In genomic region chr17:7868631-7869030, GRCm38 (mm10) we compare ENCODE assay signal across 9 mouse cellular contexts. TPM values are rescaled to one million over a fixed set of nuclear protein-coding genes. Genes with fewer than 3 reads are reported as not detected.
A peak's percentile ranks its signal among the peaks of the same experiment; 100 is the strongest.
DNase-seq lines count a peak whose midpoint lies in the region; ATAC-seq and TF ChIP-seq lines count a peak whose summit lies in the region.
"Had no signal": no experiment of that assay in that cellular context is flagged by ENCODE, and none has a peak within 500 bp of the region (broad histone marks: within the 10 kb centered on the region; RNA-seq: fewer than 3 reads in every experiment).

No protein-coding gene starts in this region.

- no peak for TF ChIP-seq POLR2A in small intestine, adult 2 months (IDR thresholded peaks at IDR 0.05; ENCODE audit: low read depth, low read length)

- H3K36me3 ChIP-seq in embryonic facial prominence, embryonic 14.5 days (ENCODE audit: control insufficient read depth, insufficient read depth, low read length) = no peaks in the 10 kb centered on the region
- no peaks in the 10 kb centered on the region for H3K36me3 ChIP-seq in small intestine, adult 2 months (ENCODE audit: control insufficient read depth, insufficient read depth, low read length)
- H3K36me3 ChIP-seq: neural tube, embryonic 12.5 days had no signal

- peak; percentile 74; the same call in 1 of the 2 replicates for TF ChIP-seq CTCF in small intestine, adult 2 months (IDR thresholded peaks at IDR 0.05; ENCODE audit: extremely low read depth, insufficient read length, insufficient replicate concordance, low read depth, low read length)

- H3K27me3 ChIP-seq in embryonic facial prominence, embryonic 14.5 days (replicated peaks; ENCODE audit: control insufficient read depth, insufficient read depth, low read length) = no peaks in the 10 kb centered on the region
- H3K27me3 ChIP-seq in small intestine, adult 2 months (ENCODE audit: control insufficient read depth, insufficient read depth, low read length) = no peaks in the 10 kb centered on the region
- H3K27me3 ChIP-seq: neural tube, embryonic 12.5 days had no signal

- H3K4me2 ChIP-seq in embryonic facial prominence, embryonic 14.5 days (ENCODE audit: low read depth, low read length) = no peak overlapping the region
- H3K4me2 ChIP-seq: neural tube, embryonic 12.5 days had no signal

- no peak overlapping the region for H3K4me3 ChIP-seq in embryonic facial prominence, embryonic 14.5 days (ENCODE audit: low read depth, low read length)
- no peak overlapping the region for H3K4me3 ChIP-seq in small intestine, adult 2 months (ENCODE audit: low read depth, low read length)
- H3K4me3 ChIP-seq: neural tube, embryonic 12.5 days had no signal

- H3K4me1 ChIP-seq in embryonic facial prominence, embryonic 14.5 days (ENCODE audit: control insufficient read depth, insufficient read depth, low read length) = no peaks in the 10 kb centered on the region
- H3K4me1 ChIP-seq in small intestine, adult 2 months (ENCODE audit: control insufficient read depth, insufficient read depth, insufficient read length, low read length) = no peaks in the 10 kb centered on the region
- H3K4me1 ChIP-seq: neural tube, embryonic 12.5 days had no signal

- peak; percentile 77 for DNase-seq in ES-CJ7 (ENCODE audit: low read depth, low spot score)
- peak; percentile 83 for DNase-seq in adrenal gland, postnatal 10 days
- peak; percentile 85 for DNase-seq in embryonic facial prominence, embryonic 14.5 days (ENCODE audit: low spot score)
- peak; percentile 71 to 73 for DNase-seq in layer of hippocampus, postnatal 36 days
- peak; percentile 84 for DNase-seq in lung, postnatal 36 days
- DNase-seq in yolk sac, embryonic 10.5 days (ENCODE audit: low spot score) = peak; percentile 29

- H3K9ac ChIP-seq in embryonic facial prominence, embryonic 14.5 days (ENCODE audit: low read depth, low read length) = no peak overlapping the region
- H3K9ac ChIP-seq: neural tube, embryonic 12.5 days had no signal

- peak; percentile 73 for ATAC-seq in embryonic facial prominence, embryonic 14.5 days (ENCODE audit: low read depth)
- ATAC-seq in hematopoietic stem cell, adult 5-6 weeks (replicated peaks in 1 of 2; ENCODE audit: insufficient read depth in 1 of 2, low FRiP score in 2 of 2, low TSS enrichment in 1 of 2, low read depth in 1 of 2, poor library complexity in 2 of 2, severe bottlenecking in 2 of 2) = peak; percentile 88 to 90

- no peaks in the 10 kb centered on the region for H3K9me3 ChIP-seq in embryonic facial prominence, embryonic 14.5 days (ENCODE audit: control insufficient read depth, low read length)
- H3K9me3 ChIP-seq: neural tube, embryonic 12.5 days had no signal

- 0% methylated on average over 4 of the region's 4 CpGs for WGBS in embryonic facial prominence, embryonic 14.5 days
- 8% methylated on average over 4 of the region's 4 CpGs for WGBS in small intestine, adult 2 months

- no peak overlapping the region for H3K27ac ChIP-seq in embryonic facial prominence, embryonic 14.5 days (replicated peaks; ENCODE audit: low read depth, low read length)
- H3K27ac ChIP-seq in small intestine, adult 2 months (ENCODE audit: insufficient read depth, low read depth, low read length) = no peak overlapping the region
- H3K27ac ChIP-seq: neural tube, embryonic 12.5 days had no signal

RNA-seq across cellular contexts. Expression of gene Fndc1, which starts 41.5 kb away (rescaled TPM):
- 10 to 100 TPM; 37.8 to 39.8 TPM for total RNA-seq in adrenal gland, postnatal 10 days (2021)
- polyA plus RNA-seq in embryonic facial prominence, embryonic 14.5 days (2014; fragmentation: Nextera tagmentation; extraction: Ambion mirVana) = 63.9 and 64.1 TPM in 2 replicates
- not detected in 2 replicates for total RNA-seq in hematopoietic stem cell, adult 5-6 weeks (2017)
- 10 to 100 TPM; 10.2 to 11.8 TPM for total RNA-seq in layer of hippocampus, postnatal 36 days (2021)
- 4.8 and 12.0 TPM in 2 replicates for polyA plus RNA-seq in small intestine, adult 2 months (2012; rRNA removed)

RNA-seq across cellular contexts. Expression of gene Tagap, which starts 57.2 kb away (rescaled TPM):
- 1 to 10 TPM; 4.5 to 4.6 TPM for total RNA-seq in adrenal gland, postnatal 10 days (2021)
- 0.63 TPM in 2 replicates for polyA plus RNA-seq in embryonic facial prominence, embryonic 14.5 days (2014; fragmentation: Nextera tagmentation; extraction: Ambion mirVana)
- 11.0 and 12.7 TPM in 2 replicates for total RNA-seq in hematopoietic stem cell, adult 5-6 weeks (2017)
- 1 to 10 TPM; 4.9 to 5.4 TPM for total RNA-seq in layer of hippocampus, postnatal 36 days (2021)
- 0.85 and 1.4 TPM in 2 replicates for polyA plus RNA-seq in small intestine, adult 2 months (2012; rRNA removed)

Comparison
In these comparisons a context has a peak if more than half of its experiments do, and no peak if none do; other contexts are left out.
1. DNase-seq: peak in every context shown above with its lines; median percentile 85 in embryonic facial prominence, embryonic 14.5 days; 84 in lung, postnatal 36 days; 83 in adrenal gland, postnatal 10 days; 77 in ES-CJ7; 72 in layer of hippocampus, postnatal 36 days; 29 in yolk sac, embryonic 10.5 days.
2. RNA of gene Fndc1, which starts 41.5 kb away (total RNA-seq): 37.8 to 39.8 TPM in adrenal gland, postnatal 10 days and 10.2 to 11.8 TPM in layer of hippocampus, postnatal 36 days; not detected in hematopoietic stem cell, adult 5-6 weeks; every median in the first group is over 10 times any median in the second.